Mouse (Mus musculus) hindbrain, embryonic 10.5 days (tissue): ENCODE measurements around the gene Ccdc103. TPM values are rescaled to one million over a fixed set of nuclear protein-coding genes. Genes with fewer than 3 reads are reported as not detected.

Experiments
- DNase-seq: peaks from one replicate; pipeline ENCODE4 v3.0.0-alpha.2; 2017; ENCODE audit warnings: low spot score
- H3K27ac ChIP-seq: fragments of 300-500 bp; sonication (generic); 2 replicates; pipeline ENCODE4 v1.5.1; 2016; ENCODE audit warnings: mild to moderate bottlenecking, moderate library complexity
- H3K27me3 ChIP-seq: fragments of 300-500 bp; sonication (generic); 2 replicates; pipeline ENCODE4 v1.6.1; 2016; ENCODE audit warnings: mild to moderate bottlenecking; ENCODE audit not compliant: poor library complexity, insufficient read depth, severe bottlenecking
- H3K36me3 ChIP-seq: fragments of 300-500 bp; sonication (generic); 2 replicates; pipeline ENCODE4 v1.6.1; 2016; ENCODE audit warnings: mild to moderate bottlenecking, moderate library complexity
- H3K4me1 ChIP-seq: fragments of 300-500 bp; sonication (generic); replicated peaks from 2 replicates; pipeline ENCODE4 v1.6.1; 2016; ENCODE audit warnings: mild to moderate bottlenecking
- H3K4me3 ChIP-seq: fragments of 300-500 bp; sonication (generic); 2 replicates; pipeline ENCODE4 v1.5.1; 2016; ENCODE audit warnings: mild to moderate bottlenecking, moderate library complexity
- H3K9me3 ChIP-seq: fragments of 300-500 bp; sonication (generic); 2 replicates; pipeline ENCODE4 v1.6.1; 2016; ENCODE audit warnings: mild to moderate bottlenecking, moderate library complexity
- WGBS: fragments of 180-500 bp; shearing (Covaris S2); methylation state at CpG from one replicate; pipeline ENCODE4 v1.1.7; 2016; 5-methylcytosine and 5-hydroxymethylcytosine counted together
- polyA plus RNA-seq: library from polyadenylated mRNA; unstranded; fragments of >200 nt; fragmentation: Nextera tagmentation; extraction: Ambion mirVana; gene quantifications from 2 replicates; pipeline ENCODE4 v1.2.1, GENCODE M21; 2016

Gene Ccdc103
- polyA plus RNA-seq, 1 experiment from 2014 or later, result 1.9 TPM

- H3K27ac ChIP-seq, result no peak overlapping the region
- H3K9me3 ChIP-seq, result no peaks in the 10 kb centered on the region
- no peak overlapping the region for H3K4me3 ChIP-seq
- DNase-seq, result no peak
- no peaks in the 10 kb centered on the region for H3K36me3 ChIP-seq
- peaks cover 58% of the 10 kb centered on the region for H3K27me3 ChIP-seq
- WGBS, result 81% methylated on average over 9 of the region's 9 CpGs
- peaks cover 23% of the 10 kb centered on the region for H3K4me1 ChIP-seq
Observed at GRCm38 (mm10) chr11:102898408-102898807, 17.4 kb downstream of the Ccdc103 start.

- Histone ChIP-seq H3K27ac (no peak within 1 kb of the TSS), H3K36me3 (peaks cover 10% of the 10 kb centered on the region), H3K9me3 (no peaks in the 10 kb centered on the region), H3K4me3 (no peak within 1 kb of the TSS), H3K27me3 (peaks cover 35% of the 10 kb centered on the region), H3K4me1 (peaks cover 25% of the 10 kb centered on the region)
- 17% methylated on average over 7 of the region's 7 CpGs for WGBS
- DNase-seq, result peak; percentile 82
Observed at GRCm38 (mm10) chr11:102900763-102901162, 19.8 kb downstream of the Ccdc103 start, which contains the start of gene Gfap. Gene Gfap (minus strand): TSS chr11:102900912.

GRCm38 (mm10) chr11:102901199-102901598 is 20.2 kb downstream of the Ccdc103 start:
- Histone ChIP-seq H3K27ac (no peak overlapping the region), H3K9me3 (no peaks in the 10 kb centered on the region), H3K4me1 (peaks cover 25% of the 10 kb centered on the region), H3K27me3 (peaks cover 31% of the 10 kb centered on the region), H3K4me3 (no peak overlapping the region), H3K36me3 (peaks cover 15% of the 10 kb centered on the region)
- DNase-seq, result no peak
- 70% methylated on average over 4 of the region's 4 CpGs for WGBS

- H3K27ac ChIP-seq, result 0 out of 2 replicates have a peak overlapping the region, but pooled peaks have one; percentile 35
- H3K9me3 ChIP-seq, result no peaks in the 10 kb centered on the region
- WGBS, result 85% methylated on average over 5 of the region's 5 CpGs
- H3K4me1 ChIP-seq, result peaks cover 17% of the 10 kb centered on the region
- DNase-seq, result no peak
- peaks cover 22% of the 10 kb centered on the region for H3K27me3 ChIP-seq
- H3K4me3 ChIP-seq, result no peak overlapping the region
- H3K36me3 ChIP-seq, result peaks cover 24% of the 10 kb centered on the region
Observed at GRCm38 (mm10) chr11:102902107-102902506, 21.1 kb downstream of the Ccdc103 start.

- Histone ChIP-seq H3K9me3 (no peaks in the 10 kb centered on the region), H3K4me1 (peaks cover 7% of the 10 kb centered on the region), H3K27me3 (peaks cover 7% of the 10 kb centered on the region), H3K27ac (no peak overlapping the region), H3K4me3 (no peak overlapping the region), H3K36me3 (peaks cover 39% of the 10 kb centered on the region)
- 77% methylated on average over 7 of the region's 7 CpGs for WGBS
- no peak for DNase-seq
Observed at GRCm38 (mm10) chr11:102903654-102904053, 22.6 kb downstream of the Ccdc103 start.

- no peaks in the 10 kb centered on the region for H3K27me3 ChIP-seq
- WGBS, result 76% methylated on average over 7 of the region's 7 CpGs
- H3K27ac ChIP-seq, result no peak overlapping the region
- no peak overlapping the region for H3K4me3 ChIP-seq
- peaks cover 99% of the 10 kb centered on the region for H3K36me3 ChIP-seq
- DNase-seq, result no peak
- H3K9me3 ChIP-seq, result no peaks in the 10 kb centered on the region
- no peaks in the 10 kb centered on the region for H3K4me1 ChIP-seq
Observed at GRCm38 (mm10) chr11:102911376-102911775, 30.4 kb downstream of the Ccdc103 start.

GRCm38 (mm10) chr11:102915380-102915779 is 34.4 kb downstream of the Ccdc103 start:
- H3K4me3 ChIP-seq, result no peak overlapping the region
- DNase-seq, result no peak
- H3K36me3 ChIP-seq, result peaks cover 80% of the 10 kb centered on the region
- WGBS, result 92% methylated on average over 9 of the region's 9 CpGs
- no peaks in the 10 kb centered on the region for H3K4me1 ChIP-seq
- H3K9me3 ChIP-seq, result no peaks in the 10 kb centered on the region
- H3K27me3 ChIP-seq, result no peaks in the 10 kb centered on the region
- H3K27ac ChIP-seq, result no peak overlapping the region

GRCm38 (mm10) chr11:102918077-102918476 is 37.1 kb downstream of the Ccdc103 start:
- H3K4me1 ChIP-seq, result peaks cover 20% of the 10 kb centered on the region
- no peak for DNase-seq
- H3K36me3 ChIP-seq, result peaks cover 81% of the 10 kb centered on the region
- H3K27ac ChIP-seq, result no peak overlapping the region
- no peak overlapping the region for H3K4me3 ChIP-seq
- no peaks in the 10 kb centered on the region for H3K9me3 ChIP-seq
- 94% methylated on average over 4 of the region's 4 CpGs for WGBS
- no peaks in the 10 kb centered on the region for H3K27me3 ChIP-seq

- H3K36me3 ChIP-seq, result peaks cover 48% of the 10 kb centered on the region
- no peaks in the 10 kb centered on the region for H3K9me3 ChIP-seq
- no peak for DNase-seq
- peaks cover 45% of the 10 kb centered on the region for H3K4me1 ChIP-seq
- H3K27ac ChIP-seq, result no peak overlapping the region
- H3K27me3 ChIP-seq, result no peaks in the 10 kb centered on the region
- 87% methylated on average over 6 of the region's 6 CpGs for WGBS
- no peak overlapping the region; the same call in 1 of the 2 replicates for H3K4me3 ChIP-seq
Observed at GRCm38 (mm10) chr11:102921491-102921890, 40.5 kb downstream of the Ccdc103 start.

GRCm38 (mm10) chr11:102924557-102925350 is 43.8 kb downstream of the Ccdc103 start, which contains the start of gene Kif18b:
Gene Kif18b (minus strand): TSS chr11:102925124.
- under 1% methylated on average over 62 of the region's 62 CpGs for WGBS
- DNase-seq, result peak; percentile 98
- Histone ChIP-seq H3K27ac (peak within 1 kb of the TSS; percentile 95), H3K4me1 (peaks cover 45% of the 10 kb centered on the region), H3K36me3 (peaks cover 34% of the 10 kb centered on the region), H3K4me3 (peak within 1 kb of the TSS; percentile 83), H3K9me3 (no peaks in the 10 kb centered on the region), H3K27me3 (no peaks in the 10 kb centered on the region)

GRCm38 (mm10) chr11:102925351-102925717 is 44.3 kb downstream of the Ccdc103 start:
- 3% methylated on average over 10 of the region's 10 CpGs for WGBS

GRCm38 (mm10) chr11:102930672-102931071 is 49.7 kb downstream of the Ccdc103 start:
- H3K4me3 ChIP-seq, result no peak overlapping the region
- DNase-seq, result no peak
- H3K9me3 ChIP-seq, result no peaks in the 10 kb centered on the region
- WGBS, result 92% methylated on average over 10 of the region's 10 CpGs
- no peak overlapping the region for H3K27ac ChIP-seq
- peaks cover 5% of the 10 kb centered on the region; the same call in 1 of the 2 replicates for H3K27me3 ChIP-seq
- H3K36me3 ChIP-seq, result no peaks in the 10 kb centered on the region
- H3K4me1 ChIP-seq, result peaks cover 2% of the 10 kb centered on the region; the same call in 1 of the 2 replicates

More at GRCm38 (mm10) chr11:102925351-102925717, 44.3 kb downstream of the Ccdc103 start:
- no peaks in the 10 kb centered on the region for H3K9me3 ChIP-seq
- H3K27ac ChIP-seq, result peak overlapping the region; percentile 95
- peaks cover 45% of the 10 kb centered on the region for H3K4me1 ChIP-seq
- H3K4me3 ChIP-seq, result peak overlapping the region; percentile 83
- H3K27me3 ChIP-seq, result no peaks in the 10 kb centered on the region
- no peak for DNase-seq
- H3K36me3 ChIP-seq, result peaks cover 28% of the 10 kb centered on the region
